Mouse (Mus musculus): Measurements from ENCODE around the gene Olfr698. TPM values are rescaled to one million over a fixed set of nuclear protein-coding genes. Genes with fewer than 3 reads are reported as not detected.
A peak's percentile ranks its signal among the peaks of the same experiment; 100 is the strongest.
"Not testable (repeated sequence)": the region's sequence is repeated elsewhere in the genome, so short reads cannot be mapped to it uniquely, and the experiment has no call there.

Gene Olfr698
- not detected in 2 replicates for polyA plus RNA-seq (2015; fragmentation: Nextera tagmentation; extraction: Ambion mirVana)

DNA sequence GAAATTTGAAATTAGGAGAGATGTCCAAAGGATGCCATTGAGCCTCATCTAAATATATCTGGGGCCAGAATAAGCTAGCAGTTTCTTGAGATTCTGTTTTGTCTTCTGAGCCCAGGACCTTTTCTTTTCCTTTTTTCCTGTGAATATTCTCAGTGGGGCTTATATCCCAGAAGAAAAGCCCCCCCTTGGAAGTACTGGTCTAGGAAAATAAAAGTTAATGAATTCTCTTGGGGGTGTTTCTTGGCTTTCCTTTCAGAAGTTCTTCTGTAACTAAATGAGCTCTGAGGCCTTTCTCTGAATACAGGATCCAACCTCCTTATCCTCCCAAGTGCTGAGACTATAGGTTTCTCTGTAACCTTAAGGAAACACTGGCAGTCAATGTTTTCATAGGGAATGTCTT, at the start of gene Olfr698:
Gene Olfr698 (minus strand): TSS at position 101 of the 400 bp plus-strand sequence.
- Histone ChIP-seq H3K4me3 (replicated peaks) (no peak within 1 kb of the TSS), H3K27ac (no peak within 1 kb of the TSS)
- no peak for ATAC-seq

DNA sequence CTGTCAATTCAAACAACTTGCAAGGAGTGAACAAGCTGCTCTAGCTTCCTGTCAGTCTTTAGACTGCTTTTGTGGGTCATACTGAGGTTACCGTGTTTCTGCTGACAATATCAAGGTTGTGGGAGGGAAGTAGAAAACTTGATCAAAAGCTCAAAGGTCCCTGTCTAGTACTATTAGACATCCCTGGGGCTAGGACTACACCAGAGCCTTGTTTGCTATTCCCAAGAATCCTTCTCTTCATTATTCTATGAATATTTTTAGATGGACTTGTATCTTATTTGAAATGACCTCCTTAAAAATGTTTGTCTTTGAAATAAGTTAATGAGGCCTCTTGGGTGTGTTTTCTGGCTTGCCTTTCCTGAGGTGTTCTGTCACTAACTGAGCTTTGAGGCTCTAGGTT, 37.9 kb upstream of the Olfr698 start, which contains the start of gene Olfr699:
Gene Olfr699 (minus strand): TSS at position 101 of the 400 bp plus-strand sequence.
- Histone ChIP-seq H3K4me1 (replicated peaks) (no peaks in the 10 kb centered on the region), H3K27ac (no peak within 1 kb of the TSS), H3K4me2 (replicated peaks) (no peak within 1 kb of the TSS), H3K4me3 (replicated peaks) (no peak within 1 kb of the TSS), H3K36me3 (no peaks in the 10 kb centered on the region), H3K27me3 (replicated peaks) (no peaks in the 10 kb centered on the region), H3K9ac (no peak within 1 kb of the TSS), H3K9me3 (no peaks in the 10 kb centered on the region)
- no peak for ATAC-seq
- 68% methylated on average over 1 of the region's 1 CpGs for WGBS

More for the DNA sequence above, at the start of gene Olfr698:
- H3K4me1 ChIP-seq (replicated peaks), result no peaks in the 10 kb centered on the region
- no peaks in the 10 kb centered on the region for H3K36me3 ChIP-seq
- H3K9me3 ChIP-seq, result no peaks in the 10 kb centered on the region
- H3K9ac ChIP-seq, result no peak within 1 kb of the TSS
- H3K27me3 ChIP-seq (replicated peaks), result no peaks in the 10 kb centered on the region
- H3K4me2 ChIP-seq (replicated peaks), result no peak within 1 kb of the TSS

DNA sequence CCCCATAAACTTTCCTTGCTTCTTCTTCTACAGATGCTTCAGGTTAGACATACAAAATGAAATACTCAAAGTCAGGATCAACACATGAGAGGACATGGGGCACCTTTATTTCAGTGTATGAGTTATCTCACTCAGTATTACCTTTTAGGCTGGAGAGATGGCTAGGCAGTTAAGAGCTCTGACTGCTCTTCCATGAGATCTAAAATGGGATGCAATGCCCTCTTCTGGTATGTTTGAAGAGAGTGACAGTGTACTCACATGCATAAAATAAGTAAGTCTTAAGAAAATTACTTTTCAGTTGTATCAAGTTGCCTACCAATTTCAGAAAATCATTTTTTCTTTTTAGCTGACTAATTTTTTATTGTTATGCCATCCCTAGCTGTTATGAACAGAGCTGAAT, 33.1 kb upstream of the Olfr698 start:
- Histone ChIP-seq H3K9me3 (no peaks in the 10 kb centered on the region), H3K36me3 (no peaks in the 10 kb centered on the region), H3K9ac (no peak overlapping the region), H3K4me1 (replicated peaks) (no peaks in the 10 kb centered on the region), H3K4me3 (replicated peaks) (no peak overlapping the region), H3K4me2 (replicated peaks) (no peak overlapping the region), H3K27me3 (replicated peaks) (no peaks in the 10 kb centered on the region), H3K27ac (no peak overlapping the region)
- no peak for ATAC-seq

DNA sequence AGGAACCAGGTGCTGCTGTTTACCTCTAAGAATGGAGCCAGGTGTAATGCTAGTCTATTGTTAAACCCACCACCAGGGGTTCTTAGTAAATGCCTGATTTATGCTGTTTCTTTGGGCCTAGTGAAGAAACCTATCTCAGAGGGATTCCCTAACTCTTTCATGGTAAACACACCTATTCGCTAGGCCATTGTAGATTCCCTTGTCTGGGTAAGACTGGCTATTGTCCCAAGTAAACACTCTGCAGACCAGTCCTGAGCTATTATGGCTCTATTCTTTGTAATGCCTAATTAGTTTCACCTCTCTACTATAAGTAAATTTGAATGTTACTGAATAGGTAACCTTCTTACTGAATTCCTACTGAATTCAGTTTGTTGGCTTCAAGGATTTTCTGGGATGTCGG, 5.8 kb upstream of the Olfr698 start:
- ATAC-seq, result not testable (repeated sequence)
- 83% methylated on average over 2 of the region's 2 CpGs for whole genome bisulfite sequencing

DNA sequence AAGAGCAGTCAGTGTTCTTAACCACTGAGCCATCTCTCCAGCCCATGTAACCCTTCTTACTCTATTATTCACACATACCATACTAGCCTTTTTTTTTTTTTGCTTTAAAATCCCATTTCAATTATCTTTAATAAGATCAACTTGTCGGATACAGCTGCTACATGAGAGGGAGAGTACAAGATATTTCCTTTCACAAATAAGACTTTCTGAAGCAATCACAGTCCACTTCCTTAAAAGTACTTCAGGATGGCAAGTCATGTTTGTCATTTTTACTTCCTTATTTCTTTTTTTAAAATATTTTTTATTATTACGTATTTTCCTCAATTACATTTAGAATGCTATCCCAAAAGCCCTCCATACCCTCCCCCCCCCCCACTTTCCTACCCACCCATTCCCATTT, 3.6 kb upstream of the Olfr698 start:
- Histone ChIP-seq H3K4me2 (replicated peaks) (no peak overlapping the region), H3K4me1 (replicated peaks) (no peaks in the 10 kb centered on the region), H3K27me3 (replicated peaks) (no peaks in the 10 kb centered on the region), H3K36me3 (no peaks in the 10 kb centered on the region), H3K27ac (no peak overlapping the region), H3K4me3 (replicated peaks) (no peak overlapping the region), H3K9ac (no peak overlapping the region), H3K9me3 (no peaks in the 10 kb centered on the region)
- ATAC-seq, result no peak
- WGBS, result 87% methylated on average over 2 of the region's 2 CpGs

More for the DNA sequence above, 5.8 kb upstream of the Olfr698 start:
- not testable (repeated sequence) for H3K27me3 ChIP-seq (replicated peaks); H3K4me1 ChIP-seq (replicated peaks); H3K4me3 ChIP-seq (replicated peaks); H3K36me3 ChIP-seq; H3K9ac ChIP-seq; H3K4me2 ChIP-seq (replicated peaks); H3K27ac ChIP-seq; H3K9me3 ChIP-seq

DNA sequence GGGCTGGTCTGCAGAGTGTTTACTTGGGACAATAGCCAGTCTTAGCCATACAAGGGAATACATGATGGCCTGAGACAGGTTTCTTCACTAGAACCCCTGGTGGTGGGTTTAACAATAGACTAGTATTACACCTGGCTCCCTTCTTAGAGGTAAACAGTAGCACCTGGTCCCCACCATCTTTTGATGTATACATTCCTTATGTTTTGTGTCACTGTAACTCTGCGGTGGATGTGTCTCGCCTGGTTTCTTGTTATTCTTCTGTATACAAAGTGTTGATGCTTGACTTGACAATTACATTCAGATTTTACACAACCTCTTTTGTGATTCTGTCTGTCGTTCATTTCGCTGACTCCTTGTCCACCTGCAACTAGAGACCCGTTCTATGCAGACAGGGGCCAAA, 9.4 kb downstream of the Olfr698 start:
- Histone ChIP-seq H3K4me1 (replicated peaks) (no peaks in the 10 kb centered on the region), H3K4me3 (replicated peaks) (no peak overlapping the region), H3K36me3 (no peaks in the 10 kb centered on the region), H3K4me2 (replicated peaks) (no peak overlapping the region), H3K9me3 (no peaks in the 10 kb centered on the region), H3K9ac (no peak overlapping the region), H3K27ac (no peak overlapping the region), H3K27me3 (replicated peaks) (no peaks in the 10 kb centered on the region)
- no peak for ATAC-seq
- 90% methylated on average over 5 of the region's 5 CpGs for WGBS

DNA sequence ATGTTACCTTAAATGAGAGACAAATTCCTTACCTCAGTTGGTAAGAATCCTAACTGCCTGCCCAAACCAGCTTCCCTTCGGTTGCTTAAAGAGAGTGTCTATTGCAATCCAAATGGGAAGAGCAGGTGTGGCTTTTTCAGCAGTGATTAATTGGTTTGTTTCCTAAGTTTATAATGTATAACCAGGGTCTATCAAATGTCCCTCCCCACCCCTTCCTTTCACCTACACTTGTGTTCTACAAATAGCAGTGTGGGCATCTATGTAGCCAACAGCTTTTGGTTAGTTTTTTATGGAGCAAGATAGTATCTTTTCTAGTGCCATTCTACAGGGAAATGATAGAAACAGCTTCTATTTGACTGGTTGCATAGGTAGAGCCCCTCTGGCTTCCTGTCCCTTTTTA, 12.9 kb downstream of the Olfr698 start, which contains the start of gene Olfr697:
Gene Olfr697 (minus strand): TSS at position 101 of the 400 bp plus-strand sequence.
- Histone ChIP-seq H3K4me3 (replicated peaks) (no peak within 1 kb of the TSS), H3K9ac (no peak within 1 kb of the TSS), H3K36me3 (no peaks in the 10 kb centered on the region), H3K4me2 (replicated peaks) (no peak within 1 kb of the TSS), H3K27me3 (replicated peaks) (no peaks in the 10 kb centered on the region), H3K9me3 (no peaks in the 10 kb centered on the region), H3K27ac (no peak within 1 kb of the TSS), H3K4me1 (replicated peaks) (no peaks in the 10 kb centered on the region)
- 69% methylated on average over 1 of the region's 1 CpGs for WGBS
- ATAC-seq, result no peak

DNA sequence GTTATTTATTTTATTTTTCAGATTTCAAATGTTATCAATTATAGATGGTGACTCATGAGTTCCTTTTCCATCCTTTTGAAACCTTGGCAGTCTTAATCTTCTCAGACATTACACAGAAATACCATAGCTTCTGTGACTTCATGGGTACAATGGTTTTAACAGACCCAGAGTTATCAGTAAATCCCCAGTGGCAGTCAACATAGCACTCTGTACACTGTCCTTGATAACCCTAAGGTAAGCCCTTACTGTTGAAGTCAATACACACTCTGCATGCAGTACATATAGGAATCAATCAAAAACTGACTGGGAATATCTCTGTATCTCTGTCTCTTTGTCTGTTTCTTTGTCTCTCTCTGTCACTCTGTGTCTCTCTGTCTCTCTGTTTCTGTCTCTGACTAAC, 18.2 kb downstream of the Olfr698 start:
- no peak overlapping the region for H3K4me2 ChIP-seq (replicated peaks)
- no peaks in the 10 kb centered on the region for H3K27me3 ChIP-seq (replicated peaks)
- no peak overlapping the region for H3K4me3 ChIP-seq (replicated peaks)
- no peak overlapping the region for H3K27ac ChIP-seq
- H3K9ac ChIP-seq, result no peak overlapping the region
- H3K4me1 ChIP-seq (replicated peaks), result no peaks in the 10 kb centered on the region
- no peaks in the 10 kb centered on the region for H3K9me3 ChIP-seq
- no peaks in the 10 kb centered on the region for H3K36me3 ChIP-seq
- ATAC-seq, result no peak

DNA sequence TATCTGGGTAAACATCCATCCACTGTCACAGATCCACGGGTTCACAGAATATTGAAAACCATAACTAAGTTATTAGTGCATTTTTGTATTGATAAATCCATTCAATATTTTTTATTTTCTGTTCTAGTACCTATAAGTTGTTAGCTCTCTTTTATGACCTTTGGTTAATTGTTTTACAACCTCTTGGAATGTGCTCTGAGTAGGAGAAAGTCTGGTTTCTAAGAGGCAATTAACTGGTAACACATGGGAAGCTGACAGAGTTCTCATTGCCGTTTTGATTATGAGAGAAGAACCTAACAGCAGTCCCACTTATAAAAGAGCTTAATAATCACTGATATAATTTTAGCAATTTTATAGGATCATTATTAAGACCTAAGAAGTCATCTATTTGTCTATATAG, 21.5 kb downstream of the Olfr698 start:
- WGBS, result 17% methylated on average over 2 of the region's 2 CpGs
- no peak overlapping the region for H3K27ac ChIP-seq

DNA sequence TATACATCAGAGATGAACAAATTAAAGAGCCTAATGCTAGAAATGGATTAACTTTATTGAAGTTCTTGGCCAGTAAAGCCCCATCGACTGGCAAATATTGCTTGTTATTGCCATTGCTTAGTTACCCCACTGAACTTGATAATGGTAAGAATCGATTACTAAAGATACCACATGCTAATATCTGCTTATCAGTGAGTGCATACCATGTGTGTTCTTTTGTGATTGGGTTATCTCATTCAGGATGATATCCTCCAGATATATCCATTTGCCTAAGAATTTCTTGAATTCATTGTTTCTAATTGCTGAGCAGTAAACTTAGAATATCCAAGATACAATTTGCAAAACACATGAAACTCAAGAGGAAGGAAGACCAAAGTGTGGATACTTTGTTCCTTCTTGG, 29.5 kb downstream of the Olfr698 start:
- not testable (repeated sequence) for H3K4me3 ChIP-seq (replicated peaks); H3K9me3 ChIP-seq; H3K9ac ChIP-seq; H3K4me2 ChIP-seq (replicated peaks); H3K27me3 ChIP-seq (replicated peaks); H3K27ac ChIP-seq; ATAC-seq; H3K36me3 ChIP-seq; H3K4me1 ChIP-seq (replicated peaks)
- WGBS, result 74% methylated on average over 2 of the region's 2 CpGs

More for the DNA sequence above, 21.5 kb downstream of the Olfr698 start:
- Histone ChIP-seq H3K4me2 (replicated peaks) (no peak overlapping the region), H3K27me3 (replicated peaks) (no peaks in the 10 kb centered on the region), H3K9me3 (no peaks in the 10 kb centered on the region), H3K36me3 (no peaks in the 10 kb centered on the region), H3K9ac (no peak overlapping the region), H3K4me3 (replicated peaks) (no peak overlapping the region), H3K4me1 (replicated peaks) (no peaks in the 10 kb centered on the region)
- ATAC-seq, result peak; percentile 86

DNA sequence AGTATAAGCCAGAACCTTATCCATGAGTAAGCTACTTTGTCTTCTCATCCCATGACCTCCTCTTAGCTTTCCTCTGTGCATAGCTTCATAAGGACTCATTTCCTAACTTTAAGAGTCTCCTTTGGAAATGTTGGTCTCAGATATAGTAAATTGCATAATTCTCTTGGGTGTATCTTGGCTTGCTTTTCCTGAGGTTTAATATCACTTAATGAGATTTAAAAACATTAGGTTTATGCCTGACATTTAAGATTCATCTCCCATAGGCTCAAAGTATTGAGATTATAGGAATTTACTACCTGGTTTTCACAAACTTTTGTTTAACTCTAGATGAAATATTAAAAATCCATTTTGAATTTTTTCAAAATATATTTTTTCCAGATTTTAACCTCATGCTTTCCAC, 38.9 kb downstream of the Olfr698 start, which contains the start of gene Olfr695:
Gene Olfr695 (minus strand): TSS at position 101 of the 400 bp plus-strand sequence.
- Histone ChIP-seq H3K4me3 (replicated peaks) (no peak within 1 kb of the TSS), H3K9me3 (no peaks in the 10 kb centered on the region), H3K9ac (no peak within 1 kb of the TSS), H3K27ac (no peak within 1 kb of the TSS), H3K4me2 (replicated peaks) (no peak within 1 kb of the TSS), H3K36me3 (no peaks in the 10 kb centered on the region), H3K27me3 (replicated peaks) (no peaks in the 10 kb centered on the region), H3K4me1 (replicated peaks) (no peaks in the 10 kb centered on the region)
- ATAC-seq, result no peak

DNA sequence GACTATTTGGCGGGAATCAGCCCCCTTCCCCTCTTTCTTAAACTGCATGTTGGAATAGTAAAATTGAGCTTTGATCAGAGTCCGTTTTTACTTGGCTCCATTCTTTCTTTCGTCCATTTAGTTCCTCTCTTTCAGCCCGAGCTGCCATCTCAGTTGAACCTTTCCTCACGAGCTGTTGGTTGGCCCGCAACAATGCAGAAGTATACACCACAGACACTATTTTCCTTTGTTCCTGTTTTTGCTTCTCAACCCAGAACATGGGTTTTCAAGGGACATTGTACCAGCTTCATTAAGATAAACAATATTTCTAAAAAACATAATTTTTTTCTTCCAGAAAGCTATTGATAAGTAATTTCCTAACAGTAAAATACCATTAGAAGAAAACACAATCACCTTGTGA, 43.7 kb downstream of the Olfr698 start:
- no peaks in the 10 kb centered on the region for H3K27me3 ChIP-seq (replicated peaks)
- 86% methylated on average over 6 of the region's 6 CpGs for WGBS
- H3K4me3 ChIP-seq (replicated peaks), result no peak overlapping the region
- no peak overlapping the region for H3K27ac ChIP-seq
- no peak overlapping the region for H3K9ac ChIP-seq
- no peak for ATAC-seq
- no peak overlapping the region for H3K4me2 ChIP-seq (replicated peaks)
- H3K36me3 ChIP-seq, result no peaks in the 10 kb centered on the region
- H3K4me1 ChIP-seq (replicated peaks), result no peaks in the 10 kb centered on the region
- no peaks in the 10 kb centered on the region for H3K9me3 ChIP-seq

DNA sequence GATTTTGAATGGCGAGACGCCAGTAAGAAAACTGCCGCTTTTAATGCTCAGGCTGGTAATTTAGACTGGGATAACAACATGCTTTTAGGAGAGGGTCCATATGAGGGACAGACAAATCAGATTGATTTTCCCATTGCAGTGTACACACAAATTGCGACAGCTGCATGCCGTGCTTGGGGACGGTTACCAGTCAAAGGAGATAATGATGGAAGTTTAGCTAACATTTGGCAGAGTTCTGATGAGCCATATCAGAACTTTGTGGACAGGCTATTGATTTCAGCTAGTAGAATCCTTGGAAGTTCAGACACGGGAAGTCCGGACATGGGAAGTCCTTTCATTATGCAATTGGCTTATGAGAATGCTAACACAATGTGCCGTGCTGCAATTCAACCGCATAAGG, 47.5 kb downstream of the Olfr698 start:
- 85% methylated on average over 10 of the region's 10 CpGs for WGBS
- H3K27me3 ChIP-seq (replicated peaks); H3K36me3 ChIP-seq; H3K4me2 ChIP-seq (replicated peaks); H3K9ac ChIP-seq; H3K9me3 ChIP-seq; ATAC-seq; H3K27ac ChIP-seq; H3K4me1 ChIP-seq (replicated peaks); H3K4me3 ChIP-seq (replicated peaks): not testable (repeated sequence)
